In genomic region chr13:98572011-98572570, GRCm38 (mm10) we compare ENCODE assay signal across 9 mouse cellular contexts.
DNase-seq lines count a peak whose midpoint lies in the region; ATAC-seq and TF ChIP-seq lines count a peak whose summit lies in the region.
"Had no signal": no experiment of that assay in that cellular context is flagged by ENCODE, and none has a peak within 500 bp of the region (broad histone marks: within the 10 kb centered on the region; RNA-seq: fewer than 3 reads in every experiment).

No protein-coding gene starts in this region.

- TF ChIP-seq CTCF in E14TG2a.4 (conservative IDR thresholded peaks at IDR 0.05; ENCODE audit: low read length), result no peak

- 5% methylated on average over 10 of the region's 14 CpGs for WGBS in heart, embryonic 10.5 days
- WGBS in hindbrain, embryonic 10.5 days, result 1% methylated on average over 14 of the region's 14 CpGs
- WGBS in liver, embryonic 15.5 days (ENCODE audit: insufficient replicate concordance), result 11% methylated on average over 11 of the region's 14 CpGs

- no peak for ATAC-seq in liver, embryonic 15.5 days (ENCODE audit: insufficient read depth)

- no peak overlapping the region for H3K27ac ChIP-seq in heart, embryonic 10.5 days
- peak overlapping the region; percentile 70 for H3K27ac ChIP-seq in hindbrain, embryonic 10.5 days
- no peak overlapping the region for H3K27ac ChIP-seq in liver, embryonic 15.5 days (replicated peaks)

- H3K9me3 ChIP-seq in heart, embryonic 10.5 days, result no peaks in the 10 kb centered on the region
- no peaks in the 10 kb centered on the region for H3K9me3 ChIP-seq in E14TG2a.4 (ENCODE audit: low read length)
- H3K9me3 ChIP-seq in hindbrain, embryonic 10.5 days, result no peaks in the 10 kb centered on the region
- H3K9me3 ChIP-seq in liver, embryonic 15.5 days (replicated peaks), result no peaks in the 10 kb centered on the region

- H3K4me1 ChIP-seq in heart, embryonic 10.5 days, result peaks cover 24% of the 10 kb centered on the region
- peaks cover 29% of the 10 kb centered on the region for H3K4me1 ChIP-seq in E14TG2a.4 (replicated peaks; ENCODE audit: low read depth, low read length)
- peaks cover 35% of the 10 kb centered on the region for H3K4me1 ChIP-seq in hindbrain, embryonic 10.5 days (replicated peaks)
- H3K4me1 ChIP-seq in liver, embryonic 15.5 days (replicated peaks), result peaks cover 4% of the 10 kb centered on the region; the same call in 1 of the 2 replicates

- DNase-seq in heart, embryonic 10.5 days (ENCODE audit: low spot score), result peak; percentile 73
- no peak for DNase-seq in heart, postnatal 14 days
- peak; percentile 39 for DNase-seq in hindbrain, embryonic 10.5 days (ENCODE audit: low spot score)
- no peak for DNase-seq in adrenal gland, adult 8-10 months
- DNase-seq in cerebellum, adult 9-10 months, result no peak
- no peak for DNase-seq in natural killer cell, adult 2 months (ENCODE audit: low spot score in 2 of 2)
- DNase-seq: kidney, adult 2 months had no signal

- intact Hi-C loops in heart, postnatal 14 days (cut with DNase I), result no loop called here

- H3K36me3 ChIP-seq in heart, embryonic 10.5 days, result no peaks in the 10 kb centered on the region
- no peaks in the 10 kb centered on the region for H3K36me3 ChIP-seq in E14TG2a.4 (ENCODE audit: insufficient read depth, low read length)
- H3K36me3 ChIP-seq in hindbrain, embryonic 10.5 days, result no peaks in the 10 kb centered on the region
- H3K36me3 ChIP-seq in liver, embryonic 15.5 days (replicated peaks), result no peaks in the 10 kb centered on the region

- no peak overlapping the region for H3K9ac ChIP-seq in liver, embryonic 15.5 days

- peaks cover 68% of the 10 kb centered on the region for H3K27me3 ChIP-seq in heart, embryonic 10.5 days (ENCODE audit: insufficient read depth, poor library complexity, severe bottlenecking)
- peaks cover 64% of the 10 kb centered on the region for H3K27me3 ChIP-seq in E14TG2a.4 (ENCODE audit: insufficient read depth, low read length)
- H3K27me3 ChIP-seq in hindbrain, embryonic 10.5 days (ENCODE audit: insufficient read depth, poor library complexity, severe bottlenecking), result peaks cover 96% of the 10 kb centered on the region
- H3K27me3 ChIP-seq in liver, embryonic 15.5 days, result peaks cover 55% of the 10 kb centered on the region

- H3K4me2 ChIP-seq in liver, embryonic 15.5 days, result peak overlapping the region; percentile 59

- H3K4me3 ChIP-seq in heart, embryonic 10.5 days, result peak overlapping the region; percentile 65
- peak overlapping the region; percentile 71; the same call in 1 of the 2 replicates for H3K4me3 ChIP-seq in E14TG2a.4 (replicated peaks; ENCODE audit: low read length)
- H3K4me3 ChIP-seq in hindbrain, embryonic 10.5 days, result peak overlapping the region; percentile 56
- no peak overlapping the region for H3K4me3 ChIP-seq in liver, embryonic 15.5 days (replicated peaks)

Comparison
In these comparisons a context has a peak if more than half of its experiments do, and no peak if none do; other contexts are left out.
1. DNase-seq: peak in heart, embryonic 10.5 days (single experiment) and hindbrain, embryonic 10.5 days (single experiment); none in heart, postnatal 14 days (0 of 2), adrenal gland, adult 8-10 months (single experiment), cerebellum, adult 9-10 months (single experiment) and natural killer cell, adult 2 months (0 of 2).